Mouse (Mus musculus) embryonic facial prominence, embryonic 13.5 days (tissue): Measurements from ENCODE around the gene Amotl2. TPM values are rescaled to one million over a fixed set of nuclear protein-coding genes. Genes with fewer than 3 reads are reported as not detected.

Experiments
- ATAC-seq: fragments of 200-750 bp; cut with Nextera tagmentation; 2 replicates; pipeline ENCODE4 v1.8.0; 2017; ENCODE audit warnings: low read depth; ENCODE audit not compliant: insufficient number of reproducible peaks, insufficient read depth, low FRiP score, low TSS enrichment
- H3K27ac ChIP-seq: fragments of 300-500 bp; sonication (generic); 2 replicates; pipeline ENCODE4 v1.5.1; 2015; ENCODE audit warnings: moderate library complexity, mild to moderate bottlenecking, inconsistent platforms
- H3K27me3 ChIP-seq: fragments of 300-500 bp; sonication (generic); 2 replicates; pipeline ENCODE4 v1.6.1; 2015; ENCODE audit warnings: mild to moderate bottlenecking, inconsistent platforms
- H3K36me3 ChIP-seq: fragments of 300-500 bp; sonication (generic); 2 replicates; pipeline ENCODE4 v1.6.1; 2015; ENCODE audit warnings: mild to moderate bottlenecking, inconsistent platforms
- H3K4me1 ChIP-seq: fragments of 300-500 bp; sonication (generic); 2 replicates; pipeline ENCODE4 v1.6.1; 2015; ENCODE audit warnings: inconsistent platforms
- H3K4me2 ChIP-seq: fragments of 300-500 bp; sonication (generic); 2 replicates; pipeline ENCODE4 v1.6.1; 2015; ENCODE audit warnings: moderate library complexity, mild to moderate bottlenecking, inconsistent platforms
- H3K4me3 ChIP-seq: fragments of 300-500 bp; sonication (generic); 2 replicates; pipeline ENCODE4 v1.5.1; 2015; ENCODE audit warnings: mild to moderate bottlenecking, inconsistent platforms
- H3K9ac ChIP-seq: fragments of 300-500 bp; sonication (generic); 2 replicates; pipeline ENCODE4 v1.6.1; 2015; ENCODE audit warnings: mild to moderate bottlenecking, inconsistent platforms
- H3K9me3 ChIP-seq: fragments of 300-500 bp; sonication (generic); 2 replicates; pipeline ENCODE4 v1.6.1; 2016; ENCODE audit warnings: inconsistent platforms
- whole genome bisulfite sequencing: fragments of 180-500 bp; shearing (Covaris S2); methylation state at CpG from one replicate; pipeline ENCODE4 v1.1.7; 2015; ENCODE audit warnings: mixed read lengths; 5-methylcytosine and 5-hydroxymethylcytosine counted together
- polyA plus RNA-seq: library from polyadenylated mRNA; unstranded; fragments of >200 nt; fragmentation: Nextera tagmentation; extraction: Ambion mirVana; gene quantifications from 2 replicates; pipeline ENCODE4 v1.2.1, GENCODE M21; 2015

Amotl2 gene
- polyA plus RNA-seq, 1 experiment from 2014 or later, result 55.8 TPM

DNA sequence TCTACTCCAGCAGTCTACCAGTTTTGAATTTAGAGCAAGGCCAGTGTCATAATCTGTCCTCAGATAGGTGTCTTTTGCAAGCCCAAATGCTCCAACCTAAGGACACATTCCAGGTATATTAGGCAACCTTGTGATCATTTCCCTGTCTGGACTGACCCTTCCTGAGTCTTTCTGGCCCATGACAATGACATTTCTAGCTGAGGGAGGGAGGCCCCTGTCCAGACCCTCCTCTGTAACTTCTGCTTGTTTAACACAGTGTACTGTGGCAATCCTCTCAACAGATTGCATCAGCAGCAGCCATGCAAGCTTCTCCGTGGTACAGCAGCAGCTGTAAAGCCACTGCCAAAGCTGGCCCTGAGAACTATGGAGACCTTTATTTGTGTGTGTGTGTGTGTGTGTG lies 19.5 kb downstream of the Amotl2 start:
- H3K4me3 ChIP-seq, result no peak overlapping the region
- 67% methylated on average over 1 of the region's 1 CpGs for WGBS

DNA sequence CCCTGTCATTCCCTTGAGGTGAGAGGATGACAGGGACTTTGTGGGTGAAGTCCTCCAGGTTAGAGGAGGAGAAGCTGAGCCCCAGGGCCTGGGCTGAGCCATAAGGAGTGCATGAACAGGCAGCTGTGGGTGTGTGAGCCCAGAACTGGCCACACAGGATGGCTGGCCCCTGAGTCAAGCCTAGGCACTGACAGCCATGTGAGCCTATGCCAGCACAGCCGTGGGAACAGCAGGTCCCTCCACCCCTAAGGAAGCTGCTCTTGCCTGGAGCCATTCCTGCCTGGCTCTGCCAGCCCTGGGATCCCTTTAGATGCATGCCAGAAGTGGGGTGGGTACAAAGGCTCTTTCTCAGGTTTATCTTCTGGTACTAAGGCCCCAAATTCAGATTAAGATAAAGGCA lies 20.9 kb downstream of the Amotl2 start:
- Histone ChIP-seq H3K9ac (no peak overlapping the region), H3K9me3 (no peaks in the 10 kb centered on the region), H3K4me3 (no peak overlapping the region), H3K4me2 (no peak overlapping the region), H3K27ac (no peak overlapping the region), H3K27me3 (no peaks in the 10 kb centered on the region), H3K4me1 (peaks cover 17% of the 10 kb centered on the region), H3K36me3 (peaks cover 15% of the 10 kb centered on the region)
- 25% methylated on average over 1 of the region's 1 CpGs for WGBS
- no peak for ATAC-seq

More for the DNA sequence above, 19.5 kb downstream of the Amotl2 start:
- no peaks in the 10 kb centered on the region for H3K27me3 ChIP-seq
- no peaks in the 10 kb centered on the region for H3K9me3 ChIP-seq
- H3K4me2 ChIP-seq, result no peak overlapping the region
- no peak for ATAC-seq
- peaks cover 29% of the 10 kb centered on the region for H3K36me3 ChIP-seq
- 0 out of 2 replicates have a peak overlapping the region, but pooled peaks have one; percentile 1 for H3K27ac ChIP-seq
- peaks cover 31% of the 10 kb centered on the region for H3K4me1 ChIP-seq
- H3K9ac ChIP-seq, result no peak overlapping the region

GRCm38 (mm10) chr9:102746753-102747152 lies 30.3 kb downstream of the Amotl2 start:
- ATAC-seq, result no peak
- peak overlapping the region; percentile 55 for H3K27ac ChIP-seq
- no peaks in the 10 kb centered on the region for H3K9me3 ChIP-seq
- H3K27me3 ChIP-seq, result no peaks in the 10 kb centered on the region
- no peak overlapping the region for H3K4me3 ChIP-seq
- peaks cover 12% of the 10 kb centered on the region for H3K4me1 ChIP-seq
- no peak overlapping the region for H3K4me2 ChIP-seq
- 35% methylated on average over 5 of the region's 5 CpGs for WGBS
- H3K9ac ChIP-seq, result no peak overlapping the region
- H3K36me3 ChIP-seq, result no peaks in the 10 kb centered on the region

GRCm38 (mm10) chr9:102747902-102748301 lies 31.4 kb downstream of the Amotl2 start:
- H3K4me3 ChIP-seq, result no peak overlapping the region
- H3K4me1 ChIP-seq, result peaks cover 12% of the 10 kb centered on the region
- no peak overlapping the region for H3K9ac ChIP-seq
- 0 out of 2 replicates have a peak overlapping the region, but pooled peaks have one; percentile 11 for H3K27ac ChIP-seq
- H3K9me3 ChIP-seq, result no peaks in the 10 kb centered on the region
- no peaks in the 10 kb centered on the region for H3K36me3 ChIP-seq
- no peak for ATAC-seq
- no peaks in the 10 kb centered on the region for H3K27me3 ChIP-seq
- H3K4me2 ChIP-seq, result no peak overlapping the region
- WGBS, result 58% methylated on average over 5 of the region's 5 CpGs

DNA sequence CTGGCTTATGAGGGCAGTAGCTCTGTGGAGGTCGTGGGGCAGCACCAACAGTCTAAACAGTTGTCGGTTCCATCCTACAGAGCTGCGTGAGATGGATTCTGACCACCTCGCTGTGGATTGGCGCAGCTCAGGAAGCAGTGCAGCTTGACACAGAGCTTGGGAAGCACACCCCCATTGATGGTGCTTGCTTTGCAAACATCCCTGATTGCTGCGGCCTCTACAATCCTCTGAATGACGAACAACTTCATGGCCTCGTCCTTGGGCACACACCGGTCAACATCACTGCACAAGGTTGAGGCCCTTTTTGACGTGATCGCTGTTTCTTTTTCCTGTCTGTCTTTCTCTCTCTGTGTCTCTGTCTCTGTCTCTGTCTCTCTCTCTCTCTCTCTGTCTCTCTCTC lies 32.7 kb downstream of the Amotl2 start:
- Histone ChIP-seq H3K4me1 (peaks cover 12% of the 10 kb centered on the region), H3K27ac (no peak overlapping the region), H3K36me3 (no peaks in the 10 kb centered on the region), H3K4me2 (no peak overlapping the region), H3K4me3 (no peak overlapping the region), H3K27me3 (no peaks in the 10 kb centered on the region), H3K9ac (no peak overlapping the region), H3K9me3 (no peaks in the 10 kb centered on the region)
- 85% methylated on average over 11 of the region's 11 CpGs for WGBS
- no peak for ATAC-seq

- Histone ChIP-seq H3K27ac (no peak overlapping the region), H3K4me3 (no peak overlapping the region), H3K9ac (no peak overlapping the region), H3K27me3 (no peaks in the 10 kb centered on the region), H3K36me3 (no peaks in the 10 kb centered on the region), H3K4me1 (peaks cover 17% of the 10 kb centered on the region), H3K9me3 (no peaks in the 10 kb centered on the region), H3K4me2 (no peak overlapping the region)
- ATAC-seq, result no peak
- WGBS, result 91% methylated on average over 5 of the region's 5 CpGs
These were observed 35.3 kb downstream of the Amotl2 start for GRCm38 (mm10) chr9:102751632-102752303.

DNA sequence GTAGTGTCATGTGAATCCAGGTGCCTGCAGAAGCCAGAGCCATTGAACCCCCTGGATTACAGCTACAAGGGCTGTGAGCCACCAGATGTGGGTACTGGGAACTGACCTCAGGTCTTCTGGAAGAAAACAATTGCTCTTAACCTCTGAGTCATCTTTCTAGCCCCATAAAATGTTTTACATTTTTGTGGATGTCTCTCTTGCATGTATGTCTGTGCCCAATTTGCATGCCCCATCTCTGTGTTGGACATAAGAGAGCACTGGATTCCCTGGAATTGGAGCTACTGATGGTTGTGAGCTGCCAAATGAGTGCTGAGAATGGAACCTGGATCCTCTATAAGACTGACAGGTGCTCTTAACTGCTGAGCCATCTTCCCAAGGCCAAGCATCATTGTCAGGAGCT lies 36.8 kb downstream of the Amotl2 start:
- H3K9me3 ChIP-seq, result no peaks in the 10 kb centered on the region
- no peaks in the 10 kb centered on the region for H3K36me3 ChIP-seq
- no peaks in the 10 kb centered on the region for H3K27me3 ChIP-seq
- no peak overlapping the region for H3K27ac ChIP-seq
- no peak for ATAC-seq
- H3K9ac ChIP-seq, result no peak overlapping the region
- H3K4me3 ChIP-seq, result no peak overlapping the region
- H3K4me2 ChIP-seq, result no peak overlapping the region
- H3K4me1 ChIP-seq, result peaks cover 13% of the 10 kb centered on the region

GRCm38 (mm10) chr9:102755161-102755560 lies 38.7 kb downstream of the Amotl2 start:
- 77% methylated on average over 4 of the region's 4 CpGs for WGBS
- Histone ChIP-seq H3K27me3 (no peaks in the 10 kb centered on the region), H3K9ac (no peak overlapping the region), H3K4me3 (no peak overlapping the region), H3K4me2 (no peak overlapping the region), H3K27ac (no peak overlapping the region), H3K9me3 (no peaks in the 10 kb centered on the region), H3K4me1 (peaks cover 23% of the 10 kb centered on the region), H3K36me3 (no peaks in the 10 kb centered on the region)
- ATAC-seq, result no peak

GRCm38 (mm10) chr9:102755591-102756270 lies 39.3 kb downstream of the Amotl2 start:
- no peak overlapping the region for H3K27ac ChIP-seq
- WGBS, result 65% methylated on average over 9 of the region's 9 CpGs
- no peak for ATAC-seq
- no peak overlapping the region for H3K4me3 ChIP-seq
- H3K4me1 ChIP-seq, result peaks cover 23% of the 10 kb centered on the region
- H3K9me3 ChIP-seq, result no peaks in the 10 kb centered on the region
- H3K27me3 ChIP-seq, result no peaks in the 10 kb centered on the region
- no peaks in the 10 kb centered on the region for H3K36me3 ChIP-seq
- H3K4me2 ChIP-seq, result no peak overlapping the region
- H3K9ac ChIP-seq, result no peak overlapping the region

DNA sequence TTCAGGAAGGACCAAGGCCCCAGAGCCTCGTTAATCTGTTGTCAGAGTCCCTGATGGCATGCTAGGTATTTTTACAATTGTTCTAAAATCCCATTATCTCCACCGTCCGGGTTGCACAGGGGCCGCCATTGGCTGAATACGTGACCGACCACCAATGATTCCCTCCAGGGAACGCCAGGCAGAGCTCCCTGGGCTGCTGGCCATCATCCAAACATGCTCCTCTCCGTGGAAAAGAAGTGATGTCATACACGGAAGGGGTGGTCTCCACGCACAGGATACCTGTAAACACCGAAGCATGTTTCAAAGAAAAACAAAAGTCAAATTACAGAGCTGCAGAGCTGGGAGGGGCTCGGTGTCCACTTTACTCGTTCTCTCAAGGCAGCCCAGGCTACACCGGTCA lies 39.9 kb downstream of the Amotl2 start:
- H3K4me2 ChIP-seq, result no peak overlapping the region
- H3K27ac ChIP-seq, result no peak overlapping the region
- H3K9me3 ChIP-seq, result no peaks in the 10 kb centered on the region
- no peak overlapping the region for H3K9ac ChIP-seq
- H3K36me3 ChIP-seq, result no peaks in the 10 kb centered on the region
- H3K27me3 ChIP-seq, result no peaks in the 10 kb centered on the region
- peaks cover 23% of the 10 kb centered on the region for H3K4me1 ChIP-seq
- WGBS, result 64% methylated on average over 14 of the region's 14 CpGs
- no peak overlapping the region for H3K4me3 ChIP-seq
- no peak for ATAC-seq

- Histone ChIP-seq H3K27me3 (no peaks in the 10 kb centered on the region), H3K9me3 (no peaks in the 10 kb centered on the region), H3K4me3 (no peak overlapping the region), H3K9ac (no peak overlapping the region), H3K27ac (peak overlapping the region; percentile 78), H3K4me2 (no peak overlapping the region), H3K36me3 (no peaks in the 10 kb centered on the region), H3K4me1 (peaks cover 33% of the 10 kb centered on the region)
- WGBS, result 18% methylated on average over 1 of the region's 1 CpGs
- no peak for ATAC-seq
These were observed 42.4 kb downstream of the Amotl2 start for GRCm38 (mm10) chr9:102758851-102759250.

DNA sequence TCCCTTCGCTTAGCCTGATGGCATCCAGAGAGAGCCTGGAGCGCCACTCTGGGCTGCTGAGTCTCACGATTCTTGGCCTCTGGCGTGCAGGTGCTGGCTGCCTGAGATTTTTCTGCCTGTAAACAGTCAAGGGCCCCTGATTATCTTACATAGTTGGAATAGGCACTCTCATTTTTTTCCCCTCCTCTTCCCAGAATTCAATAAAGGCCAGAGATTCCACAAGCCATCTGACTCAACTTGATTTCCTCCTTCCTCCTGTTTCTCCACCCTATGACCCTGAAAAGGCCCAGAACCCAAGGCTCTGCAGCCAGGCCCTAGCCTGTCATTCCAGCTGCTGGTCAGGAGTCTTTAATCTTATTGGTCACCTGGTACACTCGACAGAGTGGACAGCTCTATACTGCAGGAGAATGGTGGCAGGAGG lies 43.1 kb downstream of the Amotl2 start:
- Histone ChIP-seq H3K4me1 (peaks cover 34% of the 10 kb centered on the region), H3K4me2 (no peak overlapping the region), H3K36me3 (no peaks in the 10 kb centered on the region), H3K4me3 (no peak overlapping the region), H3K9me3 (no peaks in the 10 kb centered on the region), H3K27me3 (no peaks in the 10 kb centered on the region), H3K9ac (no peak overlapping the region), H3K27ac (peak overlapping the region; percentile 78)
- ATAC-seq, result no peak
- 40% methylated on average over 5 of the region's 5 CpGs for WGBS
